Mouse (Mus musculus) adrenal gland, postnatal 4 days (tissue): ENCODE measurements around the gene Bmp2k. TPM values are rescaled to one million over a fixed set of nuclear protein-coding genes. Genes with fewer than 3 reads are reported as not detected.
A peak's percentile ranks its signal among the peaks of the same experiment; 100 is the strongest.

Experiments
- DNase-seq, 2 experiments: peaks; one replicate each; pipeline ENCODE4 v3.0.0; 2021 to 2022; ENCODE audit warnings: low spot score in 2 of 2, mixed read lengths in 2 of 2
- total RNA-seq, 2 experiments: library from RNA; stranded (reverse); gene quantifications; 2 replicates each; pipeline ENCODE4 v1.2.3; 2021

Gene Bmp2k
- total RNA-seq, 2 experiments from 2014 or later, result 25.3 to 26.8 TPM

DNA sequence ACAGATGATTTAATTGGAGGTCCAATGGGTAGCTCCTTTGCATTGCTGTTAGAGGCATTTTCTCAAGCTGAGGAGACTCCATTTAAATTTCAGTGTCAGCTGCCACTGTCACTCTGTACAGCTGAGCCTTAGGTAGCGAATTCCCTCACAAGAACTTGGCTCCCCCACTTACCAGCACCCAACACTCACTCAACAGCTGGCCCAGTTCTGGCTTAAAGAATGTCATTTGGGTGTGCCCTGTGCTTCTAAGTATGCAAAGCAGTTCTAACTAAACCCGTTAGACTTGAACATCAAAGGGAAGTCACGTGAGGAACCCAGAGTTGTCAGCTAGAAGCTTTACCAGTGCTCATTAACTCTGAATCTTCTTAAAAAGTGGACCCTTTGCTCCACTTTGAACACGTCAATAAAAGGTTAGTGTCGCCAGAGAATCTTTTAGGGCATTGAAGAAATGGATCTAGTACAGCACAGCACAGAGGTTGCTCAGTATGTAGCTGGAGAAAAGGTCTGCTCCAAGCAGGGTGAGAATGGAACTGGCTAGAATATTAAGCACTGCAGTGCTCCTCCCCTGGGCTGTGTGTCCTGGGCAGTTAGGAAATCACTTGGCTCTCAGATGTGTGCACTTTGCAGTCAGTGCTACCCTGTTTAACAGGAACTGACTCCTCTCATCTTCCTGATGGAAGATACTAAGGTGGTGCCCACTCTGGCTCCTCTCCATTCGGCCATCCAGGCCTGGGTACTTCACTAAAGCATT lies 92.7 kb downstream of the Bmp2k start:
- DNase-seq, result no peak

DNA sequence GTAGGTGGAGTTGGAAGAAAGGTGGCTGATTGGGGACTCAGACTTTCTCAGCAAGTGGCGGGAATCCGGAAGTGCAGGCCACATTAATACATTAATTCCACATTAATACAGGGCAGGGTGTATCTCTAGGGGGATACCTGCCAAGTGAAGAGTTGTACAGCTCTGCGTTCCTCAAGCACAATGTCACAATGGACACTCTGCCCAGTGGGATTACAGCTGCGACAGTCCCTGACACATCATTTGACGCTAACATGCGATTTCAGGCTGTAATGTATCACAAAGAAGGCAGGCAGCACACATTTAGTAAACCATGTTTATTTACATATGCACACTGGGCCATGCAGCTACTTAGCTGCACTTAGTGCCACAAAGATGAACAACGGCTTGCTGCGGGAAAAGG lies 95.5 kb downstream of the Bmp2k start:
- DNase-seq, result no peak

DNA sequence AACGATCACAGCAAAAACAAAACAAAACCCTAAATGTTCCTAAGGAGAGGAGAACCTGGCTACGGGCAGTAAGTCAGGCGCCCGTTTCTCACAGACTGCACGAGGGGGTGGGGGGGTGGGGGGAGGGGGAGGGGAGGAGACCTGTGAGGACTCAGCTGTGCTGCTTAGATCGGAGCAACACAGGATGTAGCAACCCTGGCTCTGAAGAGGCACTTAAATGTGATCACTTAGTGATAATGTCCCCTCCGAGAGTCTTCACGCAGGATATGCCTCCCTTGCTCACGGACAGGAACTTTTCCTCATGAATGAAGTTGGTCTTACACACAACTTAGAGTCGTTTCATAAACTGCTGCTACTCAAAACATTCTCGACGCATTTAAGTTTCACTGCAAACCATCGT lies 97.8 kb downstream of the Bmp2k start:
- DNase-seq, result no peak

DNA sequence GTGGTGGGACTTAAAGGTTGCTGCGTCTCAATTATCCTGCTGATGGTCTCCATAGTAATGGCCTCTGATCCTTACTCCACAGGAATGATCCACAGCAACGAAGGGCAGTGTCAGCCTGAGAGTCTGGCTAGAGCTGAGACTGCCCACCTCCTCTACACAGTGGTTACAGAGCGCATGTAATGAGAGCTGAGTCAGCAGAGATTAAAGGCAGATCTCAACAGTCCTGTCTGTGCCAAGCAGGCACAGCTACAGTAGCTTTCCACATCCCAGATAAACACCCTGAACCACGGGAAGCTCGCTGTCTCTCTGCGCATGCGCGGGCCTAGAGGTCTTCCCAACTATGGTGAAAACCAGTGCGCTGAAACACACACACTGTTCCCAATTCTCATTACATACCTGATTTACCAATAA lies 100.1 kb downstream of the Bmp2k start:
- no peak for DNase-seq

DNA sequence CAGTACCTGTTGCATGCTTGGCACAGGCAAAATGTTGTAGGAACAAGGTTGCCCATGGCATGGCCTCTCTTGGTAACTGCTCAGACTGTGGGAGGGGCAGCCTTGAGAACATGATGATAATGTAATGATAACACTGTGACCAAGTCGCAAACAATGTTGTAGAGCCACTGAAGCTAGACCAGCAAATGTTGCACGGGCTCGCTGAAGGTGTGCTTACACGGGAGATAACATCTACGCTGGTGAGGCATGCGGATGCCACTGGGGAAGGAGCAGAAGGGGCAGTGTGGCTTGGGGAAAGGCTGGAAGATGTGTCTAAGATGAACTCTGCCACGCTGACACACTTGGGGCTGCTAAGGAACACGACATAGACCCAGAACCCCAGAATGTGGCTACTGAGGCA lies 102.5 kb downstream of the Bmp2k start:
- no peak for DNase-seq

DNA sequence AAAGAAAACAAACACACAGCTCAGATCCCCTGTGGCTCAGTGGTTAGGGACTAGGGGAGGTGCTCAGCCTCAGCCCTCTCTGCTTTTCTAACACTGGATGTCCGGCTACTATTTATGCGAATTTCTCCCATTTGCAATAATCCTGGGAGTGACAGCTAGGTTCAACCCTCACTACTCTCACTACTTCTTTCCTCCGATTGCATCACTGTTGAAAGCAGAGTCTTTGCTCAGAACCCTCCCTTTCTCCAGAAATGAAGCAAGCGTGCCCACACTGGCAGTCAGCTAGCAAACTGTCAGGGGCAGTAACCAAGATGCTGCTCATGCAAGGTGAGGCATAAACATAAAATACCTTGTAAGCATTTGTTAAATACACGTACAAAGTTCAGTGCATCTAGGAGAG lies 110.8 kb downstream of the Bmp2k start:
- no peak for DNase-seq

DNA sequence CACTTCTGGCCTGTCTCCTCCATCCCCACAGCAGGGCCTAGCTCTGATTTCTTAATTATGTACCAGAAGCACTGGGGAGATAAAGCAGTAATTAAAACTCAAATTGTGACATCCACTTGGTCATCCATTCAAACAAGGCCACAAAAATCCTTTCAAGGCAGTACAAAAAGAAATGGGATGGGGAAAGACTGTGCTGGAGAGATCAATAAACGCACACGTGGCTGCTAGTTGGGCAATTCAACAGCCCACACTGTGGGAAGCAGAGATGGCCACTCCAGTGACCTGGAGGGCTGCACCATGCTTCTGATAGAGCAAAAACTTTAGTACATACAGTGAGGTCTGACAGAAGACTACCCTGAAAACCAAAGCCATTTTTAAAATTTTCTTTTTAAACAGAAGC lies 112.6 kb downstream of the Bmp2k start:
- no peak for DNase-seq

DNA sequence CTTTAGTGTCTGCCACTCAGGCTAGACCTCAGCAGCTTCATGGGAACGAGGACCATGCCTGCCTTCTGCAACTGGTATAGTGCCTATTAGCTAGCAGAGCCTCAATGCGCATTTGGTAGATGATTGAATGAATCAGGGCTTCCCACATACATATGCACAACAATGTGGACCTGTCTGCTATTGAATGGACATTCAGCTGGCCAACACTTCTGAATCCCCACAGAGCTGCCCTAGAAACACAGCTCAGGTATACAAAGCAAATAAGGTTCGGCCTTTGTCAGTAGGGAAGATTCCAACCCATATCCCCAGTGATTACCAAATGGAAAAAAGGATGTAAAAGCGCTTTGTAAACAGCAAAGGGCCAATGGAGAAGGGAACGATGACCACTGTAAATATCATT lies 113.2 kb downstream of the Bmp2k start:
- DNase-seq, result no peak

DNA sequence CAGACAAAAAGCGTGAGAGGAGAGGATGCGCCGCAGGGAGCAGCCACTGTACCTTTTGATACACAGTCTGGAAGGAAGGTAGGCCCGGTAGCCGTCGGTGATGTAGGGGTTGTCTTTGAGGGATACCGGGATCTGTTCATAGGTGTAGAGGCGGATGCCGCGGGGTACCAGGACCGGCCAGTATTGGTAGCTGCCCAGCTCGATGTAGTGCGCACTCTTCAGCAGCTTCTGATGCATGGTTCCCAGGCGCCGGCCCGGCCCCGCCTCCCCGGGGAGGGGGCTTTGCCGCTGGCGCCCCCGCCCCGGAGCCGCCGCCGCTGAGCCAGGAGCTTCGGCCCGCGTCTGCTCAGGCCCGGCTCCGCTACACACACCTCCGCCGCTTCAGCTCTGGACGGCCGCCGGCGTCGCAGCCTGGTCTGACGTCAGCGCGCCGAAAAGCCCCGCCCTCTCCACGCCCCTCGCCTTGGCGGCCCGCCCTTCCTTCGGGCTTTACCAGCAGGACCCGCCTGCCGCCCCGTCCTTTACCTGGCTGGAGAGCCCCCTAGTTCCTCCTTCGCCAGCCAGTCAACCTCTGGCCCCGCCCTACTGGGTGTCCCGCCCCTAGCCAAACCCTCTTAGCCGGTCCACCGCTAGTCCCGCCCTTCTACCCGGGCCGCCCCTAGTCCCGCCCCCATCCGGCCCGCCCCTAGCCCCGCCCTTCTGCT lies 113.9 kb downstream of the Bmp2k start, which contains the start of gene Paqr3:
Paqr3 (minus strand) TSS at position 390 of the 704 bp plus-strand sequence.
- DNase-seq, result peak; percentile 91 to 93

DNA sequence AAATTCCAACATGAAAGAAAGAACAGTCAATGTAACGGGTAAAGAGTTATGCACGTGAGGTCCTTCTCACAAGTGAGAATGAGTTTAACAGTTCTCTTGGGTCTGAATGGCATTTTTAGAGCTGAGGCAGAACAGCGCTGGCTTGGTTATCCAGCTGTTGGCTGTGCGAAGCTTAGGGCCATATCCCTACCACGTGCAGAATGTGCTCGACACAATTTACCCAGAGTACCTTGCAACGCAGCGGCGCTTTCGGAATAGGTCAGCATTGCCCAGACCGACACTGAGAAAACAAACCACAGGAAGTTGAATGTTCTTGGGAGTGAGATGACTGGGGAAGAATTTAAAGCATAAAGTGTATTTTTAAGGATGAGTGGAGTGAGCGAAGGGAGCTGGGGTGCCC lies 127.5 kb downstream of the Bmp2k start:
- DNase-seq, result no peak

DNA sequence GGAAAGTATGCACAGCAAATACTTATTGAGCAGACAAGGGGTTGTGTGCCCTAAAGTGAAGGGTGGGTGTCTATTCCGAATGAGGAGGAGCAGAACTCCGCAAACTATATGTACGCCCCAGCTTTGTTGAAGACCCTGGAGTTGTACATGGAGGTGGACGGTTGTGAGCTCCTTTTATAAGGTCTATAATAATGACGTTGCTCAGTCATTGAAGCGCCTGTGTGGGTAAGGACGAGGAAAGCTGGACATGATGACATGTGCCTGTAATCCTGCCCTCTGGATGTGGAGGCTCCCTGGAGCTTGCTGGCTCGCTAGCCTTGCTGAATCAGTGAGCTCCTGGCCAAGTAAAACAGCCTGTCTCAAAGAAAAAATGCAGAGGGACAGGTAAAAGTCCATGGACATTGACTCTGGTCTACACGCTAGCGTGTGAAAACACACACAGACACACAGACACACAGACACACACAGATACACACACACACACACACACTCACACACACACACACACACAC lies 128.0 kb downstream of the Bmp2k start:
- DNase-seq, result no peak

DNA sequence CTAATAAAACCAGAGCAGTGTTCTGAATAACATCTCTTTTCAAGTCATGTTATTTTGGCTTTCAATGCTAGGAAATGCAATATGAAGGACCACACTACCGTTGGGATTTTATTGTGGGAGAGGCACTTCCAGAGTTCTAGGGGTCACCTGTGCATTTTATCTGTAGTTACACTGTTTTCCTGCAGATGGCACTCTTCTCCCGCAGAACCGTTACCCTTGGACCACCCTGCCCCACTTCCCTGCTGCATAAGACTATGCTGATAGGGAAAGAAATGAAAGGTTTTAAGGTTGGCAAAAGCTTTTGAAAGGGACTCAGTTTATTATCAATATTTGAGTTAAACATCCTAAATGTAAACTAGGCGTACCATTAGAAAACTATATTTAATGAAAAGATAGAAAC lies 128.5 kb downstream of the Bmp2k start:
- DNase-seq, result no peak

DNA sequence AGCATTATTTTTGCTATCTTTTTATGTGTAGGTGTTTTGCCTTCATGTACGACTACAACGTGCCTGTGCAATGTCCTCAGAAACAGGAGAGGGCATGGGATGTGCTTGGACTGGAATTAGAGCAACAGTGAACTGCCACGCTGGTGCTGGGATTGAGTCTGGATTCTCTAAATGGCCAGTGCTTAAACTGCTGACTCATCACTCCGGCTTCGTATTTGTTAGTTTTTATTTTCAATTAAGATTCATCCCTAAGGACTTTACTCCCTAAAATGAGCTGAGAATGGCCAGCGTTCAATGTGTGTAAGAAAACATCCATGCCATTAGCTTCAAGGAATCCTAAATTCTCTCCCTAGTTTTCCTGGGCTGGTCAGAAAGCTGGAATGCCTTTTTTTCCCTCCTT lies 129.8 kb downstream of the Bmp2k start:
- DNase-seq, result no peak

DNA sequence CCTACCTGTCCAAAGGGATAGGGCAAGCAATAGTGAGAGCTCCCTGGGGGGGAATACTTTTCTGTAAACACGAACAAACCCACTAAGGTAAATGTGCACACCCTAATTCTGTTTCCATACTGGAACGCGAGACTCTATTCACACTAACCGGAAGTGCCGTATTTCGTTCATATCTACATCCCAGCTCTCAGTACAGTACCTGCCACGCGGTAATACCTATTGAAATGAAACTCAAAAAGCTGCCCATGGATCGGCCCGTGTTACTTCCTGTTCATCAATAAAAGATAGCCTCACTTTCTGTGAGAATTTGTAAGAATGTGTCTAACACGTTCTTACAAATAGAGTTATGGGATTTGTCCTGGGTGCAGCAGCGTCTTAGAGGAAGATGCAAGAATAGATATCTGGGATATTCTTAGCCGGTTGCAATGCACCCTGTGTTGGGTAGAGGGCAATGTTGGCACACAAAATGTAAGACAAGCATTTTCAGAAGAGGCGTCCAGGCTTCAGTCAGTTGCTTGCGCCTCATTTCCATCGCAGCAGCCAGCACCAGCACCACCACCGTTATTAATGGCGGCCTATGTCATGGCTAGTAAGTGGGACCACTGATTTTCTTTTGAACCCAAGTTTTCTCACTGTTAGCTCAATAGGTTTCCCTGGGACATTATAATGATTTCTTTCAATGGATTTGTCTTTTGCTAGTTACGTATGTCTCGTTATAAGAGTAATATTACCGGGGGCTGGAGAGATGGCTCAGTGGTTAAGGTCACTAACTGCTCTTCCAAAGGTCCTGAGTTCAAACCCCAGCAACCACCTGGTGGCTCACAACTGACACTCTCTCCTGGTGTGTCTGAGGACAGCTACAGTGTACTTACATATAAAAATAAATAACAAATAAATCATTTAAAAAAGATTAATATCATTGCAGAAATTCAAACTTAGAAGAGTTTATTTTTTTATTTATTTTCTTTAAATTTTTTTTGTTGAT lies 131.0 kb downstream of the Bmp2k start:
- DNase-seq, result no peak

DNA sequence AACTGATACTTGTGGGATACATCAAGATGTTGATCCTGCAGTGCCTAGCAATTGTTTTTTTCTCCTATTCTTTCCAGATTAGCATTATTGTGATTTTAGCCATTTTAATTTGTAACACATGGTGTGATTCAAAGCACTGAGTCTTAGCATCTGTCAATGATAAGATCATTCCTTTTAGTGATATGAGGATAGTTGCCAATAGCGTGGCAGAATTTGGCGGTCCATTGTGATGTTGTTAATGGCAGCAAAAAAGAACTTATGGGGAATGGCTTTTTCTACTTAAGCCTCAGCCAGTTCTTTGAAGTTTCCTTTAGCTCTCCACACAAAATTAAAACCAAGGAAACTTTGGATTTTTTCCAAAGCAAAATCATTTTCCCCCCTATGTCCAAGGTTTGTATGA lies 132.1 kb downstream of the Bmp2k start:
- DNase-seq, result no peak

DNA sequence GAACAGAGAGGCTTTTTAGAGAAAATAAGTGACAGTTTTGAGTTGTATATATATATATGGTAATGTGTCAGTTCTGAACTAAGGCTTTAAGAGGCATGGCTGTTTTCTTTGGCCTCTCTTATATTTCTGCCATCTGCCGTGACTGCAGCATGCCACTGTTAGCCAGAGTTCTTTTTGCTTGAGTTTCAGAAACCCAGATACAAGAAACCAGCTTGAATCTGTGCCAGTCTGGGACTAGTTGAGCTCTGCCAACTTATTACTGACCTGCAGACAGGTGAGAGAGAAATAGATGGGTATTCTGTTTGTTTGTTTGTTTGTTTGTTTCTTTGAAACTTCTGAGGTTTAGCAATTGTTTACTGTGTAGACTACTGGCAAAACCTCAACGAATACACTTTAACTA lies 137.8 kb downstream of the Bmp2k start:
- no peak for DNase-seq

Other genes starting within 250 kb of the Bmp2k start
- 10 to 100 TPM; 26.0 to 31.7 TPM for gene Anxa3, start 204.3 kb upstream of the Bmp2k start, total RNA-seq
- 1 to 10 TPM; 6.0 to 6.8 TPM for gene Paqr3, start 113.9 kb downstream of the Bmp2k start, total RNA-seq